ENCODE assay signal across 25 mouse cellular contexts in genomic region chr4:70619636-70620287, GRCm38 (mm10).
DNase-seq lines count a peak whose midpoint lies in the region; ATAC-seq and TF ChIP-seq lines count a peak whose summit lies in the region.
"Had no signal": no experiment of that assay in that cellular context is flagged by ENCODE, and none has a peak within 500 bp of the region (broad histone marks: within the 10 kb centered on the region; RNA-seq: fewer than 3 reads in every experiment).

No protein-coding gene starts in this region.

- 91% methylated on average over 8 of the region's 8 CpGs for WGBS in hindbrain, embryonic 11.5 days
- WGBS in intestine, postnatal 0 days = 86% methylated on average over 8 of the region's 8 CpGs

- no peaks in the 10 kb centered on the region for H3K4me1 ChIP-seq in hindbrain, embryonic 11.5 days (replicated peaks; ENCODE audit: control insufficient read depth, insufficient read depth, low read length)
- H3K4me1 ChIP-seq in intestine, postnatal 0 days (replicated peaks; ENCODE audit: control insufficient read depth, insufficient read depth, low read length) = no peaks in the 10 kb centered on the region
- H3K4me1 ChIP-seq: embryonic facial prominence, embryonic 12.5 days; forebrain, embryonic 13.5 days; hindbrain, embryonic 13.5 days; limb, embryonic 10.5 days; midbrain, embryonic 12.5 days; neural tube, embryonic 13.5 days had no signal

- ATAC-seq in hindbrain, embryonic 11.5 days (ENCODE audit: low FRiP score) = no peak
- no peak for ATAC-seq in intestine, postnatal 0 days
- ATAC-seq: forebrain, embryonic 13.5 days; inflammation-experienced regulatory T-cells, adult 6 months; liver, postnatal 0 days had no signal

- no peak overlapping the region for H3K27ac ChIP-seq in hindbrain, embryonic 11.5 days (ENCODE audit: low read depth, low read length)
- H3K27ac ChIP-seq in intestine, postnatal 0 days (ENCODE audit: low read depth, low read length) = no peak overlapping the region
- H3K27ac ChIP-seq: embryonic facial prominence, embryonic 12.5 days; forebrain, embryonic 13.5 days; gastrocnemius, adult 2 months; hindbrain, embryonic 13.5 days; limb, embryonic 10.5 days; midbrain, embryonic 12.5 days; neural tube, embryonic 13.5 days had no signal

- no peaks in the 10 kb centered on the region for H3K27me3 ChIP-seq in hindbrain, embryonic 11.5 days (ENCODE audit: control insufficient read depth, insufficient read depth, low read length)
- no peaks in the 10 kb centered on the region for H3K27me3 ChIP-seq in intestine, postnatal 0 days (replicated peaks; ENCODE audit: control insufficient read depth, insufficient read depth, low read length)
- H3K27me3 ChIP-seq: CH12.LX; embryonic facial prominence, embryonic 12.5 days; forebrain, embryonic 13.5 days; hindbrain, embryonic 13.5 days; midbrain, embryonic 12.5 days; neural tube, embryonic 13.5 days had no signal

- intact Hi-C loops in left cerebral cortex, postnatal 14 days (cut with DNase I) = no loop called here

- no peak overlapping the region for H3K9ac ChIP-seq in hindbrain, embryonic 11.5 days (ENCODE audit: low read depth, low read length)
- no peak overlapping the region for H3K9ac ChIP-seq in intestine, postnatal 0 days (ENCODE audit: low read depth, low read length)
- H3K9ac ChIP-seq: embryonic facial prominence, embryonic 12.5 days; forebrain, embryonic 13.5 days; hindbrain, embryonic 13.5 days; liver, postnatal 0 days; midbrain, embryonic 12.5 days; neural tube, embryonic 13.5 days had no signal

- no peak overlapping the region for H3K4me3 ChIP-seq in hindbrain, embryonic 11.5 days (ENCODE audit: low read depth, low read length)
- H3K4me3 ChIP-seq in intestine, postnatal 0 days (ENCODE audit: low read depth, low read length) = no peak overlapping the region
- H3K4me3 ChIP-seq: embryonic facial prominence, embryonic 12.5 days; erythroblast, embryonic 14.5 days; forebrain, embryonic 13.5 days; gastrocnemius, adult 2 months; hindbrain, embryonic 13.5 days; limb, embryonic 10.5 days; midbrain, embryonic 12.5 days; neural tube, embryonic 13.5 days had no signal

- no peak overlapping the region for H3K4me2 ChIP-seq in hindbrain, embryonic 11.5 days (replicated peaks; ENCODE audit: low read depth, low read length)
- no peak overlapping the region for H3K4me2 ChIP-seq in intestine, postnatal 0 days (replicated peaks; ENCODE audit: low read depth)
- H3K4me2 ChIP-seq: embryonic facial prominence, embryonic 12.5 days; forebrain, embryonic 13.5 days; heart, embryonic 11.5 days; hindbrain, embryonic 13.5 days; midbrain, embryonic 12.5 days; neural tube, embryonic 13.5 days had no signal

- no peaks in the 10 kb centered on the region for H3K9me3 ChIP-seq in hindbrain, embryonic 11.5 days (ENCODE audit: control insufficient read depth, low read length)
- H3K9me3 ChIP-seq in intestine, postnatal 0 days (ENCODE audit: control insufficient read depth) = no peaks in the 10 kb centered on the region
- H3K9me3 ChIP-seq: embryonic facial prominence, embryonic 12.5 days; forebrain, embryonic 13.5 days; hindbrain, embryonic 13.5 days; limb, embryonic 10.5 days; midbrain, embryonic 12.5 days; neural tube, embryonic 13.5 days had no signal

- H3K36me3 ChIP-seq in hindbrain, embryonic 11.5 days (ENCODE audit: control insufficient read depth, insufficient read depth, low read length) = no peaks in the 10 kb centered on the region
- H3K36me3 ChIP-seq in intestine, postnatal 0 days (ENCODE audit: control insufficient read depth, insufficient read depth) = no peaks in the 10 kb centered on the region
- H3K36me3 ChIP-seq: embryonic facial prominence, embryonic 12.5 days; hindbrain, embryonic 13.5 days; limb, embryonic 10.5 days; midbrain, embryonic 12.5 days; neural tube, embryonic 13.5 days had no signal

- peak; percentile 31 for DNase-seq in layer of hippocampus, adult 11-12 months (ENCODE audit: low spot score)
- no peak for DNase-seq in layer of hippocampus, postnatal 25 days (ENCODE audit: extremely low spot score in 1 of 2, low spot score in 1 of 2)
- peak; percentile 45 to 76 for DNase-seq in layer of hippocampus, adult 18-20 months (ENCODE audit: low spot score in 2 of 2)
- peak; percentile 32 to 43 for DNase-seq in left cerebral cortex, postnatal 14 days (ENCODE audit: low spot score in 2 of 2)
- peak; percentile 12 to 37 for DNase-seq in right cerebral cortex, postnatal 36 days (ENCODE audit: low spot score in 2 of 2)
- DNase-seq in hindbrain, embryonic 11.5 days (ENCODE audit: low spot score) = no peak
- DNase-seq: cerebellum, adult 2 months; gastrocnemius, adult 2 months; heart, postnatal 10 days; kidney, adult 8-10 months; kidney, postnatal 25 days; liver, postnatal 0 days; lung, postnatal 10 days; thymus, postnatal 36 days had no signal

- no peak for TF ChIP-seq CTCF in intestine, postnatal 0 days (IDR thresholded peaks at IDR 0.05; ENCODE audit: low read depth)

Comparison
In these comparisons a context has a peak if more than half of its experiments do, and no peak if none do; other contexts are left out.
1. DNase-seq: peak in layer of hippocampus, adult 11-12 months (single experiment), layer of hippocampus, adult 18-20 months (2 of 2), left cerebral cortex, postnatal 14 days (2 of 2) and right cerebral cortex, postnatal 36 days (2 of 2); none in layer of hippocampus, postnatal 25 days (0 of 2) and hindbrain, embryonic 11.5 days (single experiment).